Mouse (Mus musculus) E14TG2a.4 (cell line): ENCODE data around the gene Timm23.

Experiments used
- CTCF ChIP-seq: conservative IDR thresholded peaks from 2 replicates; pipeline ENCODE4 v1.5.1; 2014; ENCODE audit warnings: low read length
- NANOG ChIP-seq: IDR thresholded peaks from 2 replicates; pipeline ENCODE4 v1.6.1; 2014; ENCODE audit warnings: borderline replicate concordance, low read length, mixed read lengths

DNA sequence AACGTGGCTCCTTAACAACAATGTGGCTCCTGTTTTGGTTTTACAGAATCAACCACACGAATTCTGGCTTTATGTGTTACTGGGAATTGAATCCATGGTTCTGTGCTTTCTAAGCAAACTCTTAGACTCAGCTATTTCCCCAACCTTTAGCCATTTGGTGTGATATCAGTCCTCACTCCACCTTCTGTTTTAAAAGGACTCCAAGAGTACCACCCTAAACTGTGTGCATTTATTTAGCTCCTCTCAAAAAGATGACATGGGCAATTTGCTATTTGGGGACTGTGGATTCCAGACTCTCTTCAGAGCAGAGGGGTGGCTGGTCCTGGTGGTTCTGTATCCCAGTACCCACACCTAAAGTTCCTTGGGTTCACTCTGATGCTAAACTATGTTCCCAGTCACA is 55.1 kb downstream of the Timm23 start:
- TF ChIP-seq CTCF (no peak), NANOG (no peak)
